Mouse (Mus musculus) G1E (cell line): ENCODE results near the gene Gbx1. TPM values are rescaled to one million over a fixed set of nuclear protein-coding genes. Genes with fewer than 3 reads are reported as not detected.
A peak's percentile ranks its signal among the peaks of the same experiment; 100 is the strongest.

Experiments
- ATAC-seq: 2 replicates; pipeline ENCODE4 v1.8.0; 2016; ENCODE audit warnings: mild to moderate bottlenecking; ENCODE audit not compliant: insufficient number of reproducible peaks, poor library complexity, low FRiP score, severe bottlenecking; ENCODE audit errors: extremely low read depth
- DNase-seq: peaks from one replicate; pipeline ENCODE4 v3.0.0; 2012; ENCODE audit warnings: low spot score
- H3K27me3 ChIP-seq: 2 replicates; pipeline ENCODE4 v1.6.1; 2012; ENCODE audit warnings: mild to moderate bottlenecking, low read length, inconsistent platforms; ENCODE audit not compliant: insufficient read depth
- H3K36me3 ChIP-seq: replicated peaks from 2 replicates; pipeline ENCODE3; 2012; ENCODE audit warnings: mild to moderate bottlenecking, inconsistent platforms
- H3K4me1 ChIP-seq: 2 replicates; pipeline ENCODE4 v1.6.1; 2012; ENCODE audit warnings: low read depth, low read length, inconsistent platforms, mixed read lengths; ENCODE audit not compliant: insufficient read depth
- H3K4me3 ChIP-seq: 2 replicates; pipeline ENCODE4 v1.5.1; 2012; ENCODE audit warnings: low read depth, mild to moderate bottlenecking, inconsistent platforms, low read length, moderate library complexity, mixed read lengths
- H3K9me3 ChIP-seq: replicated peaks from 2 replicates; pipeline ENCODE4 v1.6.1; 2012; ENCODE audit warnings: inconsistent platforms
- CTCF ChIP-seq: IDR thresholded peaks from 2 replicates; pipeline ENCODE4 v1.5.1; 2012; ENCODE audit warnings: low read depth, low read length, inconsistent platforms, mixed read lengths
- GATA1 ChIP-seq: IDR thresholded peaks from 2 replicates; pipeline ENCODE4 v1.6.1; 2012; ENCODE audit warnings: borderline replicate concordance, low read length, inconsistent platforms, mixed read lengths
- GATA2 ChIP-seq: IDR thresholded peaks from 2 replicates; pipeline ENCODE4 v1.6.1; 2012; ENCODE audit warnings: low read depth, low read length, inconsistent platforms, borderline replicate concordance
- POLR2AphosphoS5 ChIP-seq: IDR thresholded peaks from 2 replicates; pipeline ENCODE4 v1.6.1; 2012; ENCODE audit warnings: low read depth, low read length, inconsistent platforms; ENCODE audit not compliant: insufficient replicate concordance
- TAL1 ChIP-seq: conservative IDR thresholded peaks from 2 replicates; pipeline ENCODE4 v1.6.1; 2012; ENCODE audit warnings: low read depth, low read length, inconsistent platforms, mixed read lengths
- polyA plus RNA-seq: library from polyadenylated mRNA; stranded (reverse); fragments of >175 nt; gene quantifications from 2 replicates; pipeline ENCODE4 v1.2.3, GENCODE M21; 2012
- total RNA-seq, 2 experiments: library from RNA; stranded (forward) in 1 of 2; stranded (reverse) in 1 of 2; fragments of 200-1000 nt in 1 of 2; fragments of >200 nt in 1 of 2; fragmentation: Nextera tagmentation in 1 of 2; gene quantifications; 2 replicates each; pipeline ENCODE4 v1.2.3; 2014 to 2017

Gene Gbx1
- total and polyA plus RNA-seq, 3 experiments: 0.02 TPM; not detected in 2

DNA sequence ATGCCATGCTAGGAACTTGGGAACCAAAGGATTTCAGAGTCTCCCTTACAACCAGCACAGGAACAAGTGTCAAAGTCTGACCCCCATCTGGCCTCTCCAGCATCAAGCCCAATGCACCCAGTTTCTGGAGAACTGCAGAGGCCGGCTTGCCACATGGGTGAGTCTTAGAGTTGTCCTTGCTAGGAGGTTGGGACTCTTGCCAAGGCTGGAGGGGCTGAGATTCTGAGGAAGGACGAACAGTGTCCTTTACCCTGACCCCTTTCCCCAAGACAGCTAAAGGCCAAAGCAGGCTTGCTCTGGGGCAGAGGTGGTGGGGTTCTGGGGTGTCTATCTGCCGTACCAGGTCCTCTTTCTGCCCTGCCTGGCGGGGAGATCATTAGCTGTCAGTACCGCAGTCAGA is 9.5 kb upstream of the Gbx1 start:
- no peaks in the 10 kb centered on the region for H3K9me3 ChIP-seq
- H3K27me3 ChIP-seq: peaks cover 36% of the 10 kb centered on the region
- TF ChIP-seq POLR2AphosphoS5 (no peak), CTCF (no peak), GATA1 (no peak), GATA2 (no peak), TAL1 (no peak)
- DNase-seq (no peak), ATAC-seq (no peak)
- no peaks in the 10 kb centered on the region for H3K4me1 ChIP-seq
- H3K36me3 ChIP-seq: no peaks in the 10 kb centered on the region
- H3K4me3 ChIP-seq: no peak overlapping the region

DNA sequence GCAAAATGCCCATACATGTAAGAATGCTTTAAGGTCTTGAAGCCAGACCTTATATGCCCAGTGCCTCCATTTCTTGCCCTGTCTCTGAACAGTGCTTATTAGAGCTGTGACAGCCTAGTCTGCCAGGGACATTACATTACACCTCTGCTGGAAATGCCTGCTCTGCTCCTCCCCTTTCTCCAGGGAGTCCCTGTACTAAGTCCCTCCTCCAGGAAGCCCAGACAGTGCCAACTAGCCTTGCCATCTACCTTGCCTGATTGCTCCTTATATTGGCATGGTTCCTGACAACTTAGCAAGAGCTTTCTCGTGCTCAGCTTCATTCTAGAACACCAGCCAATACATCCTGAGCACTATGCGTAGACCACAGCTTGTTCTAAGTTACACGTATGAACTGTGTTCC is 8.7 kb upstream of the Gbx1 start:
- H3K9me3 ChIP-seq: no peaks in the 10 kb centered on the region
- TF ChIP-seq GATA2 (no peak), POLR2AphosphoS5 (no peak), TAL1 (no peak), CTCF (no peak), GATA1 (no peak)
- H3K27me3 ChIP-seq: peaks cover 36% of the 10 kb centered on the region
- ATAC-seq (no peak), DNase-seq (no peak)
- H3K36me3 ChIP-seq: no peaks in the 10 kb centered on the region
- H3K4me3 ChIP-seq: no peak overlapping the region
- H3K4me1 ChIP-seq: no peaks in the 10 kb centered on the region

DNA sequence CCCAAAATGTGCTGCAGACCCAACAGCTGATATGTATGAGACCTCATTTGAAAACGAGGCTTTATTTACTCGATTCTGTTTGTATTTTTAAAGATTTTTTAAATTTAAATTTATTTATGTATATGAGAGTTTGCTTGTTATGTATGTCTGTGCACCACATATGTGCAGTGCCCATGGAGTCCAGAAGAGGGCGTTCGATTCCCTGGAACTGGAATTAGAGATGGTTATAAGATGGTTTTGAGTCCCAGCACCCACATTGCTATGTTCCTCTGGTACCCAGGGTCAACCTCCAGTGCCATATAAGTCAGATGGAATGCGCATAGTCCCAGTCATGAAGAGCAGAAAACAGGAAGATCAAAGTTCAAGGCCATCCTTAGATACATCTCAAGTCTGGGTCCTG is 7.3 kb upstream of the Gbx1 start:
- Histone ChIP-seq H3K36me3 (no peaks in the 10 kb centered on the region), H3K9me3 (no peaks in the 10 kb centered on the region), H3K4me3 (no peak overlapping the region), H3K27me3 (peaks cover 23% of the 10 kb centered on the region; the same call in 1 of the 2 replicates), H3K4me1 (peaks cover 5% of the 10 kb centered on the region)
- no peak for ATAC-seq
- no peak for TF ChIP-seq GATA1
- no peak for TF ChIP-seq TAL1
- no peak for TF ChIP-seq POLR2AphosphoS5
- no peak for TF ChIP-seq CTCF
- TF ChIP-seq GATA2: no peak
- no peak for DNase-seq

DNA sequence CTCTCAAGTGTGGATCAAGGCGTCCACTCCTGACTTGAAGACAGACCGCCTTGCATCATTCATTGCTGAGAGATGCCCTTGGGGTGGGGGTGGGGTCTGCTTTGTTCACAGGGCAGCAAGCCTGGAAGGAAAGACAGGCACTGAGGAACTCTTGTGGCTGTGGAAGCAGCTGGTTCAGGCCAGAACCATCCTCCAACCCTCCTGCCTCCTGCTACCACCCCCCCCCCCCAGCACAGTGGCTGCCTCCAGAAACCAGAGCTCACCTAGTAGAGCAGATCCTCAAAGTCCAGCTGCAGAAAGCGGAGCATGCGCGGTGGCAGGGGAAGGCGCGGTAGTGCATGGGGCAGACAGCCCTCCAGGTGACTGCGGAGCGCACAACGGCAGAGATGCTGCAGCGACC is 6.4 kb upstream of the Gbx1 start:
- DNase-seq (no peak), ATAC-seq (no peak)
- Histone ChIP-seq H3K36me3 (no peaks in the 10 kb centered on the region), H3K4me1 (peaks cover 5% of the 10 kb centered on the region), H3K9me3 (no peaks in the 10 kb centered on the region), H3K27me3 (peaks cover 24% of the 10 kb centered on the region), H3K4me3 (no peak overlapping the region)
- TF ChIP-seq POLR2AphosphoS5 (no peak), CTCF (no peak), GATA1 (no peak)

DNA sequence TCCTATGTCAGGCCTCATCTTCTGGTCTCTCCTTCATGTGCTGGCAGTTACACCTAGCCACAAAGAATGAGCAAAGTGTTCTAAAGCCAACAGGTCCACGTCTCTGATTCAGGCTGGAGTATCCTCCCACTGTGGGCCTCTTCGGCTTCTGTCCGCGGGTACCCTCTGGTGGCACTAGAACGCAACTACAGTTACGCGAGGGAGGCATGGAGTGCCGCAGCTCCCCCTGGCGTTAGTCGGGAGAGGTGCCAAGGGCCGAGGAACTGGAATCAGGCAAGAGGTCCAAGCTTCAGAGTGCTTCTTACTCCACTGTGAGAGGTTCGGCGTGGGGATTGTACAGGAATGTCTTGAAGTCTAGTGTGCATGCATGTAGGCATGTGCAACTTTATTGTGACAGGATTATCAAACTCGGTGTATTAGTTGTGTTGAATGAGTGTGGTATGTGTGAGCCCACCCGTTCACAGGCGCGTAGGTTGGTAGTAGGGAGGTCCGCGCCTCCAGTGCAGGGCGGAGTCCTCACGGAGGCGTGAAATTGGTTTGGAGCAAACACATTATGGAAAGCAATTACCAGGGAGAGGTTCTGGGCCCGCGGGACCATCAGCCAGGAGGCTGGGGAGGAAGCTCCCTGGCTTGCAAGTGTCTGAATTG is 3.2 kb upstream of the Gbx1 start:
- Histone ChIP-seq H3K4me1 (peaks cover 8% of the 10 kb centered on the region), H3K4me3 (no peak overlapping the region), H3K9me3 (peaks cover 9% of the 10 kb centered on the region), H3K27me3 (peaks cover 35% of the 10 kb centered on the region), H3K36me3 (no peaks in the 10 kb centered on the region)
- DNase-seq: peak; percentile 87
- TF ChIP-seq CTCF (peak; percentile 100), POLR2AphosphoS5 (no peak), GATA2 (no peak), GATA1 (no peak)
- ATAC-seq: peak; percentile 68

DNA sequence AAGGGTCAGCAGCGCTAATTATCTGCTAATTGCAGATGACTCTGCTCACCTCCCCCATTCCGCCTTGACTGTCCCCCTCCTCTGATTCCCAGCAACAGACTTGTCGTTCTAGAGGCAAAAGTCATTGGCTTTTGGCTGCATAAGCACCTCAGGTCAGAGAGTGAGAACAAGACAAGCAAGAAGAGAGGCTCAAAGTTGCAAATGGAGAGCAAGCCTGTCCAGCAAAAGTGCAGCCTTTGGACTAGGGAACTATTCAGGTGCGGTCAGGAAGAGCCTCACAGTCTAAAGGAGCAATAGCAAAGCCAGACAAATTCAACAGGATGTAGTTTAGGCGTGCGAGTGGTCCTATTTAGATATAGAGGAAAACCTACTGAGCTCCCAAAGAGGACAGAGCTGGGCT is 778 bp upstream of the Gbx1 start:
- DNase-seq (no peak), ATAC-seq (no peak)
- Histone ChIP-seq H3K27me3 (peaks cover 48% of the 10 kb centered on the region), H3K4me3 (no peak overlapping the region), H3K36me3 (no peaks in the 10 kb centered on the region), H3K4me1 (peaks cover 11% of the 10 kb centered on the region), H3K9me3 (peaks cover 9% of the 10 kb centered on the region)
- TF ChIP-seq TAL1 (no peak), GATA2 (no peak), POLR2AphosphoS5 (no peak), GATA1 (no peak), CTCF (no peak)
